Comparison of ENCODE assay signal across 11 mouse cellular contexts in genomic region chr4:151106468-151106867, GRCm38 (mm10). TPM values are rescaled to one million over a fixed set of nuclear protein-coding genes. Genes with fewer than 3 reads are reported as not detected.
DNase-seq lines count a peak whose midpoint lies in the region; ATAC-seq lines count a peak whose summit lies in the region.
"Had no signal": no experiment of that assay in that cellular context is flagged by ENCODE, and none has a peak within 500 bp of the region (broad histone marks: within the 10 kb centered on the region; RNA-seq: fewer than 3 reads in every experiment).

No protein-coding gene starts in this region.

- no peak for DNase-seq in heart, postnatal 4 days
- no peak for DNase-seq in embryonic facial prominence, embryonic 14.5 days (ENCODE audit: low spot score)
- DNase-seq in hindbrain, embryonic 10.5 days (ENCODE audit: low spot score): peak; percentile 9
- DNase-seq in kidney, adult 18-20 months: no peak
- no peak for DNase-seq in urinary bladder, postnatal 25 days (ENCODE audit: low spot score)
- DNase-seq: cerebellum, postnatal 36 days; lung, adult 2 months had no signal

- H3K4me1 ChIP-seq in heart, embryonic 16.5 days (ENCODE audit: control insufficient read depth, insufficient read depth, low read length): peaks cover 23% of the 10 kb centered on the region
- 0 out of 2 replicates have a peak, but pooled peaks cover 3% of the 10 kb centered on the region for H3K4me1 ChIP-seq in embryonic facial prominence, embryonic 14.5 days (ENCODE audit: control insufficient read depth, insufficient read depth, low read length)
- peaks cover 44% of the 10 kb centered on the region for H3K4me1 ChIP-seq in hindbrain, embryonic 10.5 days (replicated peaks)
- peaks cover 31% of the 10 kb centered on the region; the same call in 1 of the 2 replicates for H3K4me1 ChIP-seq in neural tube, embryonic 12.5 days

- 27% methylated on average over 10 of the region's 10 CpGs for WGBS in heart, embryonic 16.5 days
- WGBS in embryonic facial prominence, embryonic 14.5 days: 34% methylated on average over 10 of the region's 10 CpGs
- WGBS in hindbrain, embryonic 10.5 days: 41% methylated on average over 10 of the region's 10 CpGs
- WGBS in neural tube, embryonic 12.5 days: 30% methylated on average over 10 of the region's 10 CpGs

- no peak for ATAC-seq in heart, embryonic 16.5 days (replicated peaks; ENCODE audit: extremely low read depth, insufficient read depth, low FRiP score)
- no peak for ATAC-seq in embryonic facial prominence, embryonic 14.5 days (ENCODE audit: low read depth)
- no peak for ATAC-seq in neural tube, embryonic 12.5 days (ENCODE audit: low FRiP score, low read depth)

- H3K9ac ChIP-seq in heart, embryonic 16.5 days (ENCODE audit: low read length): peak overlapping the region; percentile 84
- H3K9ac ChIP-seq in embryonic facial prominence, embryonic 14.5 days (ENCODE audit: low read depth, low read length): no peak overlapping the region
- peak overlapping the region; percentile 96; the same call in 1 of the 2 replicates for H3K9ac ChIP-seq in neural tube, embryonic 12.5 days

- H3K27me3 ChIP-seq in heart, embryonic 16.5 days (ENCODE audit: control insufficient read depth, insufficient read depth, low read length): peaks cover 28% of the 10 kb centered on the region
- H3K27me3 ChIP-seq in embryonic facial prominence, embryonic 14.5 days (replicated peaks; ENCODE audit: control insufficient read depth, insufficient read depth, low read length): peaks cover 28% of the 10 kb centered on the region
- H3K27me3 ChIP-seq in hindbrain, embryonic 10.5 days (ENCODE audit: insufficient read depth, poor library complexity, severe bottlenecking): peaks cover 35% of the 10 kb centered on the region
- H3K27me3 ChIP-seq in neural tube, embryonic 12.5 days (replicated peaks): no peaks in the 10 kb centered on the region

- no peaks in the 10 kb centered on the region for H3K9me3 ChIP-seq in heart, embryonic 16.5 days (replicated peaks; ENCODE audit: control insufficient read depth, low read length)
- H3K9me3 ChIP-seq in embryonic facial prominence, embryonic 14.5 days (ENCODE audit: control insufficient read depth, low read length): no peaks in the 10 kb centered on the region
- H3K9me3 ChIP-seq in hindbrain, embryonic 10.5 days: 0 out of 2 replicates have a peak, but pooled peaks cover 6% of the 10 kb centered on the region
- no peaks in the 10 kb centered on the region for H3K9me3 ChIP-seq in neural tube, embryonic 12.5 days

- peak overlapping the region; percentile 65 for H3K4me3 ChIP-seq in heart, embryonic 16.5 days (ENCODE audit: low read length)
- no peak overlapping the region; the same call in 1 of the 2 replicates for H3K4me3 ChIP-seq in embryonic facial prominence, embryonic 14.5 days (ENCODE audit: low read depth, low read length)
- H3K4me3 ChIP-seq in hindbrain, embryonic 10.5 days: peak overlapping the region; percentile 94
- H3K4me3 ChIP-seq in neural tube, embryonic 12.5 days: peak overlapping the region; percentile 86

- peak overlapping the region; percentile 70 for H3K4me2 ChIP-seq in heart, embryonic 16.5 days (ENCODE audit: low read depth, low read length)
- H3K4me2 ChIP-seq in embryonic facial prominence, embryonic 14.5 days (ENCODE audit: low read depth, low read length): peak overlapping the region; percentile 100; the same call in 1 of the 2 replicates
- peak overlapping the region; percentile 93 for H3K4me2 ChIP-seq in neural tube, embryonic 12.5 days (replicated peaks)

- peak overlapping the region; percentile 92 for H3K27ac ChIP-seq in heart, embryonic 16.5 days (ENCODE audit: low read length)
- no peak overlapping the region for H3K27ac ChIP-seq in embryonic facial prominence, embryonic 14.5 days (replicated peaks; ENCODE audit: low read depth, low read length)
- H3K27ac ChIP-seq in hindbrain, embryonic 10.5 days: no peak overlapping the region; the same call in 1 of the 2 replicates
- no peak overlapping the region for H3K27ac ChIP-seq in neural tube, embryonic 12.5 days

- no peaks in the 10 kb centered on the region for H3K36me3 ChIP-seq in heart, embryonic 16.5 days (ENCODE audit: control insufficient read depth, insufficient read depth)
- H3K36me3 ChIP-seq in embryonic facial prominence, embryonic 14.5 days (ENCODE audit: control insufficient read depth, insufficient read depth, low read length): no peaks in the 10 kb centered on the region
- peaks cover 21% of the 10 kb centered on the region for H3K36me3 ChIP-seq in hindbrain, embryonic 10.5 days
- peaks cover 4% of the 10 kb centered on the region; the same call in 1 of the 2 replicates for H3K36me3 ChIP-seq in neural tube, embryonic 12.5 days

RNA-seq across cellular contexts. Expression of gene Gm13090, which starts 17.1 kb away (rescaled TPM):
- 0.20 TPM in 1 of 2 replicates, not detected in the other for polyA plus RNA-seq in heart, embryonic 16.5 days (2015; fragmentation: Nextera tagmentation; extraction: Ambion mirVana)
- total RNA-seq in heart, postnatal 4 days (2021): not detected
- polyA plus RNA-seq in embryonic facial prominence, embryonic 14.5 days (2014; fragmentation: Nextera tagmentation; extraction: Ambion mirVana): not detected in 2 replicates
- not detected in 2 replicates for polyA plus RNA-seq in hindbrain, embryonic 10.5 days (2016; fragmentation: Nextera tagmentation; extraction: Ambion mirVana)
- 0.38 TPM in 1 of 2 replicates, not detected in the other for polyA plus RNA-seq in neural tube, embryonic 12.5 days (2016; fragmentation: Nextera tagmentation; extraction: Ambion mirVana)
- polyA plus RNA-seq: frontal cortex, adult 2 months; kidney, embryonic 16.5 days; lung, adult 2 months had no signal

RNA-seq across cellular contexts. Expression of gene Vamp3, which starts 48.7 kb away (rescaled TPM):
- polyA plus RNA-seq in heart, embryonic 16.5 days (2015; fragmentation: Nextera tagmentation; extraction: Ambion mirVana): 101 and 106 TPM in 2 replicates
- 10 to 100 TPM; 83.2 to 86.2 TPM for total RNA-seq in heart, postnatal 4 days (2021)
- 51.7 and 54.5 TPM in 2 replicates for polyA plus RNA-seq in embryonic facial prominence, embryonic 14.5 days (2014; fragmentation: Nextera tagmentation; extraction: Ambion mirVana)
- 105 and 123 TPM in 2 replicates for polyA plus RNA-seq in hindbrain, embryonic 10.5 days (2016; fragmentation: Nextera tagmentation; extraction: Ambion mirVana)
- 65.4 and 70.7 TPM in 2 replicates for polyA plus RNA-seq in neural tube, embryonic 12.5 days (2016; fragmentation: Nextera tagmentation; extraction: Ambion mirVana)
